Mouse (Mus musculus) layer of hippocampus, postnatal 10 days (tissue): ENCODE measurements around the gene Mcur1. TPM values are rescaled to one million over a fixed set of nuclear protein-coding genes. Genes with fewer than 3 reads are reported as not detected.

Experiments
- DNase-seq, 2 experiments: peaks; one replicate each; pipeline ENCODE4 v3.0.0; 2021; ENCODE audit warnings: low spot score in 2 of 2
- total RNA-seq, 2 experiments: library from RNA; stranded (reverse); gene quantifications; 2 replicates each; pipeline ENCODE4 v1.2.3; 2021

Mcur1 gene
- total RNA-seq, 2 experiments from 2014 or later = 19.8 TPM

DNA sequence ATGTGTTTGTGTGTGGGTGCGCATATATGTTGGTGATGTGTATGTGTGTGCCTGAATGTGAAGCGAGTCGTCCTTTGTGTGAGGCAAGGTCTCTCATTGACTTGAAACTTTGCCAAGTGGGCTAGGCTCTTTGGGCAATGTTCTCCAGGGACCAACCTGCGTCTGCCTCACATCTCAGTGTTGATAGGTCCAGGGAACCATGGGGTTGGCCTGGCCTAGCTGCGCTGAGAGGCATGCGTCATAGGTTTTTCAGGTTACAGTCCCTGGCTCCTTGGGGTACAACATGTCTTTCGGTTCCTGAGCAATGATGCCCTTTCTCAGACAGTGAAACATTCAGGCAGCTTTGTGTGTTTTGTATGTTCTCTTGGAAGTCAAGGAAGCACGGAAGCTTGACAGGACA lies 6.2 kb upstream of the Mcur1 start:
- no peak for DNase-seq

DNA sequence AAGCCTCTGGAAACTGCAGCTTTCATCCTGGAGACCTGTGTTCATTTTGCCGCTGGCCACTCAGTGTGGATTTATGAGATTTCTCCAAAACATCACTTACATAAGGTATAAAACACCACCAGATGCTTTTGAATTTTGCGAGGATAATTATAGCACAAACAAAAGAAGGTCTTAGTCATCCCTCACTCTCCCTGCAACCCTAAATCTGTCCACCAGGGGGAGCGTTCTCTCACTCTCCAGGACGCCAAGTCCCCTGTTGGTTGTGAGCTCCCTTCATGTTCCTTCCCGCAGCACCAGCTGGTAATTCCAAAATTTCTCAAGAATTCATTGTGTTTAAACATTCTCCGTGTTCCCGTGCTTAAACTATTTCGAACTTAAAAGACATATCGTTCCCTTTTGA lies 5.4 kb upstream of the Mcur1 start:
- peak; percentile 88 to 90 for DNase-seq

DNA sequence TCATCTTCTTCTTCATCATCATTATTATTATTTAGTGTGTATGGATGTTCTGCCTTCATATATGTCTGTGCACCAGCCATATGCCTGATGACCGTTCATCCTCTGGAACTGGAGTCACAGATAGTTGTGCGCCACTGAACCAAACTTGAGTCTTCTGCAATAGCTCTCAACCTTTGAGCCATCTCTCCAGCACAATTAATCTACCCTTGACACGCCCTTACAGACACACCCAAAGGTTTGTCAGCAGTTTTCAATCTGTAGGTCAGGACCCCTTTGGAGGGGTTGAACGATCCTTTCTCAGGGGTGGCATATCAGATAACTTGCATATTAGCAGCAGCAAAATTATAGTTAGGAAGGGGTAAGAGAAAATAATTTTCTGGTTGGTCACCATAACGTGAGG lies 4.7 kb upstream of the Mcur1 start:
- DNase-seq = no peak

DNA sequence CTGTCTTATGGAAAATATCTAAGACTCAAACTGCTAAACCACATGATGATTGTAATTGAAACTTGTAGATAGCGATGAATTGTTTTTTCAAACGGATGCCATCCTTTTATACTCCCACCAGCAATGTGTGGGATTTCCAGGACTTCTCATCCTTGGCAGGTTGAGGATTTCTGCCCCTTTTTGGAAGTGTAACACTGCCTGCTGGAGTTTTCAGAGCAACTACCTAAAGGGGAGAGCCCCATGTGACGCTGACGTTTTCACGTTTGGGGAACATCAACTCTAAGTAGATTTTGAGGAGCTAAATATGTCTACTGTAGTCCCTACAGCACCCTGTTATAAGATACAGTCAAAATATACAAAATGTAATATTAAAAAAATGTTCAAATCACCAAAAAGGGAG lies 2.7 kb upstream of the Mcur1 start:
- no peak for DNase-seq

DNA sequence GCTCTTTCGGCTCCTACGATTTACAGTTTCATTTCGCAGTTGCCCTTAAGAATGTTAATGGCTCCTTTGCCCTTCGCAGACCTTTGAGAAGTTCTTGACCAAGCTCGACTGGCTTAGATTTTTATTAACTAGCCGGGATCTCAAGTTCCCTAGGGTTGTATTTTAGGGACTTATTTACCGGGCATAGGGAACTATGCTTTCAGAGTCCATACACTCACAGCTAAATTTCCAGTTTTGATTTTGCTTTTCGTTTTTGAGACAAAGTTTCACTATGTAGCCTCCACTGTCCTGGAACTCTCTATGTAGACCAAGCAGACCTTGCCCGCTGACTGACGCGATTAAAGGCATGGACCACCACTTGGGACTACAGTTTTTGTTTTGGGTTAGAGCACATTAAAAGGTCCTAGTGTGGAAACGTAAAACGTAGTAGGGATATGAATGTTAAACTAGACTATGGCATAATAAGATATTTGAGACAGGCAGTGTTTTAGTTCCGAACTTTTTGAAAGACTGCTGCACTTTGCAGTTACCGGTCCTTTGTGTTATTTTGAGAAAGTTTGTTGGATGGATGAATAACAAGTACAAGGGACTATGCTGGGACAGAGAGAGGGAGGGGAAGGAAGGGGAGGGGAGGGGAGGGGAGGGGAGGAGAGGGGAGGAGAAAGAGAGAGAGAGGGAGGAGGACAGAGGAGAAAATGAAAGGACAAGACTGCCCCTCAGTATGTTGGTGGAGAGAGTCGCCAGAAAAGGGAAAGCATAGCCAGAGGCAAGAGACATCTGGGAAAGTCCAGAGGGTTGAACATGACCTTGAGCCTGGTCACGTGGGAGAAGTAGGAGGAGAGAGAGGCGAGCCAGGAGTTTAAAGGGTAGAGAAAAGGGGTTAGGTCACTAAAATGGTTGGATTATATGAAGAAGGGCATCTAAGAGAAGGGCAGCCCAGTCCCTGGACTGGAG lies 744 bp upstream of the Mcur1 start:
- DNase-seq = no peak

DNA sequence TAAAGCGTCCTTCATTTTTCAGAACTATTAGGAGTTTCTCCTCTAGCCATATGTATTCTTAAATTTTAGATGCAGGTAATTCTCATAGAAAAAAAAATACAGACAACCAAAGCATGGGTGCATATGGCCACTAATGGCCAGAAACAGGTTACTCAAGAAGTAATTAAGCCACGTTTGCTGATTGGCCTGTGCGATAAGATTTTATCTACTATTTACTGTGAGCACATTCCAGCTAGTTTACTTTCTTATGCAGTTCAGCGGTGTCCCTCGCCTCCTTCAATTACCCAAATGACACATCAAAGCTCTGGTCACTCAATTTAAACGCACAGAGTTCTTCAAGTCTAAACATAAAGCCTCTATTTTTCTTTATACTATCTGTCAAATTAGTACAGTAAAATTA lies 1.0 kb downstream of the Mcur1 start:
- DNase-seq = no peak

DNA sequence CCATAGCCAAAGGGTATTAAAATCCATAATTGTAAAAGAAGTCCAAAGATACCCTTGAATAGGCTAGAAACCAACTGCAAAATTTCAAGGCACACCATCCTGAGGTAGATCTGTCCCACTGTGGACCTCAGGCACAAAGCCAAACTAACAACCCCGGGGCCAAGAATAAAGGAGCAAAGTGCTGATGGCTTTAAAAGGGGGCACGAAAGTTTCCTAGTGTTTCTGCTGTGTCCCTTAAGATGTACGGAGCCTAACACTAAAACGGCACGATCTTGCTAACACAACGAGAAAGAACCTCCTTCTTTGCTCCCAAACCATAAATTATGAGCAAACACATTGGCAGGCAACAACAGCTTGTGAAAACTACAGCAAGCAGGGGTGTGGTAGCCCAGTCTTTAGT lies 1.6 kb downstream of the Mcur1 start:
- no peak for DNase-seq

DNA sequence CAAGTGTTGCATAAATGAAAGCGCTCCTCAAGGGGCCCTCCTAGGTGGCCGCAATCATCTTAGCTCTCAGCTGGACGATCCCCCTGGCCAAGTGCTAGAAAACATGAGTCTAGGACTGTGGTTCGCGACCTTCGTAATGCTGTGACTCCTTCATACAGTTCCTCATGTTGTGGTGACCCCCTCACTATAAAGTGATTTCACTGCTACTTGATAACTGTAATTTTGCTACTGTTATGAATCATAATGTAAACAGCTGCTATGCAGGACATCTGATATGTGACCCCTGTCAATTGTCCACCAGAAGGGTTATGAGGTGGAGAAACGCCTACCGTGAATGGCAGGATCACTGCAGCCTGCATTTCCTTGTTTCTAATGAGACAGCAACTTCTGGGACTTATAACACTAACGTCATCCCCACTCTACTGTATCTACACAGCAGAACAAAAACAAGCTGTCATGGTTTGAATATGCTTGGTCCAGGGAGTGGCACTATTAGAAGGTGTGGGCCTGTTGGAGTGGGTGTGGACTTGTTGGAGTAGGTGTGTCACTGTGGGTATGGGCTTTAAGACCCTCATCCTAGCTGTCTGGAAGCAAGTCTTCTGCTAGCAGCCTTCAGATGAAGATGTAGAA lies 3.0 kb downstream of the Mcur1 start:
- no peak for DNase-seq

DNA sequence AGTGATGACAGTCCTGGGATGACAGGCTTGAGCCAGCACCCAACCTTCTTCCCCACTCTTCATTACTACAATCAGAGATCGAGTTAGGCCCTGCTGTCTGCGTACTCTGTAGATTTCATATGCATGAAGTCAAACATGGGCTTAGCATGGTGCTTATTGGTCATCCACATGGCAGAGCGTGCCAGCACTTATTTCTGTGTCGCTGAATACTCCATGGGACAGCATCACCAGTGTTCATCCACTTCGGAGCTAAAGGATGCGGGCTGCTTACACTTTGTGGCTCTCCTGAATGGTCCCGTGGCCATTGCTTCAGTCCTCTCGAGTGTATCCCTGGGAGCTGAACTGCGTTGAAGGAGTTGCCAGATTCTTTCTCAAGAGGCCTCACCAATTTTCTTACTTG lies 4.7 kb downstream of the Mcur1 start:
- DNase-seq = no peak

DNA sequence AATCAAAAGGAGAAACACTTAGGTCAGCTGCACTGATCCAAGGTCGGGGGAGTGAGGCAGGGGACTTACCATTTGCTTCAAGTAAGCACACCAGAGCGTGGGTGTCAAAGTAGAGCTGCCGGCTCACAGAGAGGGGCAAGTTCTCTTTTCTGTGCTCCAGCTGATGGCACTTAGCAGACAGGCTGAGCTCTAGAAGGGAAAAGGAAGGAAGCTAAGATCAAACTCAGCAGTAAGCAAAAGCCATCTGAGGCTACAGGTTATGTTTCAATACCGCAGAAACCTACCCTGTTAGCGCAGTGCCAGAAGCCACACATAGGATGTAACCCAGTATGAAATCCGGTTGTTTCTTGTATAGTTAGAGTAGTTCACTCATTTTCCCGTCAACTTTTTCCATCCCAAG lies 5.2 kb downstream of the Mcur1 start:
- no peak for DNase-seq

DNA sequence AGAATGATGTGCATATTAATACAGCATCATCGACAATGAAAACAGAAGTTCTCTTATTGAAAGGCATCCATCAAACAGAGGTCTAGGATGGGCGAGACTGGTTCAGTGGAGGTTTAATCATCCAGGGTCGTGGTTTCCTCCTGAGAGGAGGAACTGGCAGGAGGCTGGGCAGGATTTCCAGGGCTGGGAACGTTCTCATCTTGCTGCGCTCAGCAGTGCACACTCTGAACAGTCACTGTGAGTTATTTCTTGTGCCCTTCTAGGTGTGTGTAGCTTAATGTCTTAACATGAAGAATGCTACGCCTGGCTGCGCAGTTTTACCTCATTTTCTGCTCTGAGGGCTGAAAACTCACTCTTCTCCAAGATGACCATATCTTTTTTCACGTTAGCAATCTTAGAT lies 9.3 kb downstream of the Mcur1 start:
- DNase-seq = no peak

DNA sequence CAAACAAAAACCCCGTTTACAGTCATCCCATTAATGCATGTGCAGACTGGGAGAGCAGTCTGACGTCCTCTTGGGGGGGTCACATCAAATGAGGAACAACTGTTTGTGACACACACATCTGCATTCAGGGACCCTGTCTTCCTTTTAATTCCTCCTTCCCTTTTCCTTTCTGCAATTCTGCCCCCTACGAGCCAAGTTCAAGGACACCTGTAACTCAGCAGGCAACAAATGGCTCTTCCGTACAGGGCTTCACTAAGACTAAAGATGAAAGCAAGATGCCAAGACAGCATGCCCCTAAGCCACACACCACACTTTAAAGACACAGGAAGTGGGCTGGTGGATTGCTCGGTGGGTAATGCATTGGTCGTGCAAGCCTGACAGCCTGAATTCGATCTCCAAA lies 10.1 kb downstream of the Mcur1 start:
- DNase-seq = no peak

DNA sequence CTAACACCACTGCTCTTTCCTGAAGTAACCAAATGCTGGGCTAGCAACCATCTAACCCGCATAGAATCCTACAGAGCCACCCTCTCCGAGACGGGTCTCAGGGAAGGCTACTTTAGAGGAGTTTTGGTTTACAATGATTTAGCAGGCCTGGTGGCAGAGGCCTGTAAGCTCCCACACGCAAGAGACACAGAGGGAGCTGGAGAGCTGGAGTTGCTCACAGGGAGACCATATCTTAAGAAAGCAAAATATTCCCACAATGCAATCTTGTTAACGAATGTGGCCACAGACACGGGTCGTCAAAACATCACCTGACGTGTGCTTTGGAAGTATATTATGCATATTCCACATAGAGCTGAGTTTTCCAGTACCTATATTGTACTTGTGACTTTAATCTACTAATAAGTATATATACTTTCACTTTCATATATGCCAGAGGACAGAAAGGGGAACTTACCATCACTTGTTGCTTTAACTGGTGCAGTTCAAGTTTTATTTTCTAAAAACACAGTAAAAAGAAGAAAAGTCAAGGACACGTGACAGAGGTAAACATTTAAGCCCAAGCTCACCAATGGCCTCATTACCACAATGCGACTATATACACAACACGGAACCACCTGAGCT lies 10.8 kb downstream of the Mcur1 start:
- no peak for DNase-seq

DNA sequence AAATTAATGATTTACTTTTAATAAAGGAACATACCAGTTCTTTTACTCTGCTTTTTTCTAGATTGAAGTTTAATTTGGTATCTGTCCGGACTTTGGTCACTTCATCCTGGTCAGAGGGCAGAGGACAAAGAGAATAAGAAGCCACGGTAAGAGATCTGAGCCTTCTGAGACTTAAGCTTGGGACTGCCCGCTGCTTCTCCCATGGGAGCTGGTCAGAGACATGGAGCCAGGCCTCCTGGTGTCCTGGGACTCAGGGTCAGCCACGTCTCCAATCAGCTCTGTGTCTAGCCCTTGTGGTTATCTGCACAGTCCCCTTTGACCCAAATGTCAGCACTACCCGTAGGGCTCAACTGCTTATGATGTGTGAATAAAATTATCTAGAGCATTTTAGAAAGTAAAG lies 11.4 kb downstream of the Mcur1 start:
- DNase-seq = no peak

DNA sequence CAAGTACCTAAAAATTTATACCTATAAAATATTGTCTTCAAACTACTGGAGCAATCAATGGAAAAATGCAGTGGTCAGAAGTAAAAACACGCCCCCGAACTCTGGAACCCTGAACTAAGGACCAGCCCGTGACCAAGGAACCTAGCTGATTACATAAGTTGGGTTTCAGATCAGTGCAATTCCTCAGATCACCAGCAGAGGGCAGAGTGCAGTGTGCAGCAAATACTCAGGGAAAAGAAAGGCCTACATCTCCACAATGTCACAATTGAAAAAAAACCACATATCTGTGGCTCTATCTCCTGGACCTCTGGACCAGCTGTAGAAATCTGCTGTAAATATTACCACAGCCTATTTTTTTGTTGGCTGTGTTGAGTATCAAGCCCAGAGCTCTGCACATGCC lies 13.1 kb downstream of the Mcur1 start:
- DNase-seq = peak; percentile 86 to 87

DNA sequence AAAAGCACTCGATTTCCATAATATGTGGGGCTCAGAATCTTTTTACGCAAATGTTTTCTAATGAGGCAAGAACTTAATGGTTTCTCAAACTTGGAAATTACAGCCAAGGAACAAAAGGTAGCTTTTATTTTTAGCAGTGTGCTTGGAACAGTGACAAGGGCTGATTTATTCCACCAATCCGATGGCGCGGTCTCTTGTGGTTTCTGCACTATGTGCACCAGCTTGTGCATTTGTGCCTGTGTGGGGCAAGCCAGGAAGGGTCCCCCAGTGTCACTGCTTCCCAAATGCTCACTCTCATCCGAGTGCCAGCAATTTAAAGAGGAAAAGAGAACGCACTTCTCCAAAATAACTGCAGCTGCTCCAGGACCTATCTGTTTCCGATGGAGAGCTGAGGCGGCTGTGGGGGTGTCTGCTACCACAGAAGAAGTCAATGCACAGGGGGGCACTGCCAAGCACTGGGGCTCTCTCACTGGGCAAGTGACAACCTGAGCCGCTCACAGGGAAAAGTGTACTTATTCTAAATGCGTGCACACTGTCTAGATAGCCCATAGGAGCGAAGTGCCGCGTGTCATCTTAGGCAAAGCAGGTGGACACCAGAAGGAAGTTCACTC lies 19.7 kb downstream of the Mcur1 start:
- DNase-seq = no peak

DNA sequence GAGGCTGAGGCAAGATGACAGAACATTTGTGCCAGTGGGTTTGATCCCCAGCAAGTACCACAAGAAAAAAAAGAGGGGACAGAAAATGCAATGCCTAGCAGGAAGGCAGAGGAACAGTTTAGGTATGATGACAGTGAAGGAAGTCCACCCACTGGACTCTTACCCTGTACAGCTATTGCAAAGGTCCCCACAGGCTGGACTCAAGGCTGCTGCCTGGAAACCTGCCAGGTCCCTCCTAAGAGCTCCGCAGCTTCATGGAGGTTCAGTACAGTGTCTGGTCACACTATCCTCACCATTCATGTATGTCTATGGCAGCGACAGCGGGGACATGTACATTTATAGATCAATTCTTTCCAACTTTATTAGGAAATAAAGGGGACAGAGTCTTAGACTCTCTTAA lies 20.6 kb downstream of the Mcur1 start:
- DNase-seq = no peak

DNA sequence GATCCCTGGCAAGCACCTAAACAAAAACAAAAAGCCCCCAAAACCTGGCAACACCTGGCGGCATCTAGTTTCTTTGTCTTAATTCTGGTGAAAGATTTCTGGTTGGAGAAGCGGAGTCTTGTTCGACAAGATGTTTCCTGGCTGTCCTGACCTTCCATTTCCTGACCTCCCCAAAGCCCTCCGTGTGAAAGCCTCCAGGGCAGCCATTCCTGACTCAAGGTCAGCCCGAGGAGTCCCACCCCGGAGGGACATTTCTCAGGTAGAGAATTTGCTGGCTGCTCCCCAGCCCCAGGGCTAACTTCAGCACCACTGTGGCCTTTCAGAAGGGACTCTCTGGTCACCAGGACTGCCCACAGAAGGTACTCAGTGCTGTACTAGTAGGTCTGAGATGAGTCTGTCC lies 22.1 kb downstream of the Mcur1 start:
- no peak for DNase-seq

DNA sequence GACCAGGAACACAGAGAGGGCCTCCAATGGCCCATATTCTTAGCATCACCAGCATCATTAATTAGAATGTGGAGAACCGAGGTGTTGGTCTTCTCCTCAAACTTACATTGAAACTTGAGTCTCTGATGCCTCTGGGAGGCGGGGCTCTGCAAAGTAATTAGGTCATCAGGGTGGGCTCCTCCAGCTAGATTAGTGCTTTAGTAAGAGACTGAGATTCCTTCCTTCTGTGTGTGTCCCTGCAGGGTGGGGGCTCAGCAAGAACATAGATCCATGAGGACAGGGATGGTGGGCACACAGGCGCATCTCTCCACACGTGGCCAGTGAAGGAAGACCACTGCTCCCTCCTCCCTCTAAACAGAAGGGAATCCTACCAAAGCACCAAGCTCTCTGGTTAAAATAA lies 26.0 kb downstream of the Mcur1 start:
- DNase-seq = no peak

DNA sequence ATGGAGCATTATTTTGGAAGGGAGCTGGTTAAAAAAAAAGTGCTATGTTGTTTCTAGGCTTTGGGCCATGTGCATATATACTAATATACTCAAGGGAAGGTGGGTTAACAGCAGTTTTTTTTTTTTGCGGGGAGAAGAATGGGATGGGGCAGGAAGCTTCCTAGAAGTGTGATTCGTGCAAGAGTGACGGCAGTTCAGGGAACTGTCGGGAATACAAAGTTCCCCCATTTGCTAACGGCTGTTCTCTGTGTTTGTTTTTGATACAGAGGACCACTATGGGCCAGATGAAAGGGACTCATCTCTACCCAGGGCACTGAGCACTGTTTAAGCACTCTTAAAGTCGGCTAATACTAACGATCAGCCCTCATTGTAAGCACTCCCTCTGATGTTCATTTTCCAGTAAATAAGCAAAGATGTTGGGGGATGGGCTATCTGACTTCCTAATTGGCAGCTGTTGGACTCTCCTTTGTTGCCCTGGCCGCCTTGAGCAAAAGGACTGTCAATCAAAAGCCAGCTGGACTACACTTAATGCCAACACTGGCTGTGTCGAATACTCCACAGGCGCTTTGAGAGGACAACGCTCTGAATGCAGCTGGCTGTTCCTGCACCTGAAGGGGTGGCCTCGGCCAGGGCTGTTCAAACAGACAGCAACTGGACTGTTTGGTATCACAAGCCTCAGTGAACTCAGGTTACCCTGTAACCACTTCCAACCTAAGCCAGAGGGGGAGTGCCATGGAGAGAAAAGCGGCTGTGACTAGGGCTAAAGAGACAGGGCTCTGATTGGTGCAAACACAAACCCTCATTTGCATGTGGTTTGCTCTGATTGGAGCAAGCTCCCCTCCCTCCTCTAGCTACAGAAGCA lies 28.9 kb downstream of the Mcur1 start:
- peak; percentile 64 to 66 for DNase-seq
